Mouse (Mus musculus) megakaryocyte progenitor cell, adult 5-6 weeks (primary cell): Measurements from ENCODE around the gene Kcnk13. TPM values are rescaled to one million over a fixed set of nuclear protein-coding genes. Genes with fewer than 3 reads are reported as not detected.

Source experiments
- ATAC-seq: replicated peaks from 2 replicates; pipeline ENCODE4 v1.8.0; 2016; ENCODE audit warnings: mild to moderate bottlenecking, moderate TSS enrichment, inconsistent platforms; ENCODE audit not compliant: poor library complexity
- total RNA-seq, 2 experiments: library from RNA; stranded (forward) in 1 of 2; stranded (reverse) in 1 of 2; fragments of 157-497, 149-512 nt in 1 of 2; fragments of 200-1000 nt in 1 of 2; gene quantifications; 2 replicates each; pipeline versions ENCODE4 v1.2.3 to v1.2.4; 2015 to 2017

Kcnk13 gene
- total RNA-seq (2015) (0.37 and 0.49 TPM in 2 replicates), total RNA-seq (2017) (0.46 TPM in 1 of 2 replicates, not detected in the other)

DNA sequence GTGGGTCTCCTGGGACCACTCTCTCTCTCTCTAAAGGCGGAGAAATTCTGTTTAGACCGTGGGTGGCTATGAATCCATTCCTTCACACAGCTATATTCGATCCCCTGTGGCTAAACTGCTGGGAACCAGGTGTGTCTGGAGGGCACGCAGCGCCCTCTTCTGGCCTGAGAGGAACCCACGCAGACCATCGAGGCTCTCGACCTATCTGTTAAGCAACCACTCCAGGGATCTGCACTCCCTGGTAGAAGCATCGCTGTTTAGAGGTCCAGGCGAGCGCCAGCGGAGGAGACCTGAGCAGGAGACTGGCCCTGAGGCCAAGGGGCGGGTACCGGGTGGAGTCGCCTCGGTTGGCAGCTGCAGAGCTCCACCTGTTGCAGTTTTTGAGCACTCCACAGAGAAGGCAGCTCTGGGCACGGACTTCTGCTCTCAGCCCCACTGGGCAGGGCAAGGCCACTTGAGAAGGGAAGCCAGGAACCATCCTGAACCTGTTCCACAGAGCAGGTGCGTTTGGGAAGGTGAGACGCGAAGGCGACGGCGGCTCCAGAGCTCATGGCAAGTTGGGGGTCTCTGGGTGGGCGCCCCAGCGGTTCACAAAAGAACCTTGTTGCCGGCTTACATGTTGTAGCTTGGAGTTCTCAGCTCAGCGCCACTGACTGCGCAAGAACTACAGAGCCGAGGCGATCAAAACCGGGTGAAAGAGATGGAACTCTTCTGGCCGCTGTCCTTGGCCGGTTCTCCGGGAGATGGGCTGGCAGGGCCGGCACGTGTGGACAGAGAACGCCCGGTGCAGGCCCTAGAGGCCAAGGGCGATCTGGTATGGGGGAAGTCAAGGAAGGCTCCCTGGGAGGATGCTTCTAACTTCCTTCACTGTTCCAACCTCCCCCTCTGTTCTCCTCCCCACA lies at the start of gene Kcnk13:
TSS of gene Kcnk13 (plus strand) at position 199 of the 902 bp plus-strand sequence.
- ATAC-seq = peak; percentile 80

DNA sequence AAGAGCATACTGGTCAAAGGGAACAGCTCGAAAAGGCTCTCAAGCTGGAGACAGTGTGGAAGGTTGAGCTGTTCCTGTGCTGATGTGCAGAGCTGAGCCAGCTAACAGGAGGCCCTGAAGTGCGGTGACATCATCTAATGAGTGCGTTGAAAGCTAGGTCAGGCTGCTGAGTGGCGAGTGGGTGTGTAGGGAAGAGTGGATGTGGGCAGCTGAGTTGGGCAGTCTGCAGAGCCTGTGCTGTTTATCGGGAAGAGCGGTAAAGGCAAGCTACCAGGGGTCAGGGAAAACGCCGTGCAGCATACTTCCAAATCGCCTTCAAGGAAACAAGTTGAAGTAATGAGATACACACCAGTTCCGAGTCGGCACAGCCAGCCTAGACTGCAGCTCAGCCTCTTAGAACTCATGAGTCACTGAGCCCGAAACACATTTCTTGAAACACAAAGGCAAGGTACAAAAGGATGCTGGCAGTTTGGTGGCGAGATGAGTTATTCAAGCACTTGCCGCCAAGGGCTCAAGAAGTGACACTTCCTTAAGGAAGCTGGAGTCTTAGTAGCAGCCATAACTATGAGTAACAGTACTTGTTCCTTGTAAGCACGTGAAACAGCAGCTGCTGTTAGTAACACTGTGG lies 46.4 kb upstream of the Kcnk13 start:
- no peak for ATAC-seq

DNA sequence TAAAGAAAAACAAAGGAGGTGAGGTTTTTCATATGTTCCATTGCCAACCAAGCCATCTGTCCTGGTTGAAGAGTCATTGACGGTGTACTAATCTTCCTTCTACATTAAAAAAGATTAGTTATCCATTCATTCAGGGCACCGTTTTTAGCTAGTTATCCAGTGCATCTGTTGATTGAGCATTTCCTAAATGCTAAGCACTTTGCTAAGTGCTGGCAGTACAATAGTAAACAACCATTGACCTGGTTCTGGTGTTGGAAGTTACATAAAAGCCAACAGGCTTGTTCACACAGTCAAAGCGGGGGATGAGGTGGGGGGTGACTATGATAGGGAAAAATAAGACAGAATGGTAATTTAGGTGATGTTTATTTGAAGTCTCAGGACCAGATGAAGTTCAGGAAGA lies 44.7 kb upstream of the Kcnk13 start:
- no peak for ATAC-seq

DNA sequence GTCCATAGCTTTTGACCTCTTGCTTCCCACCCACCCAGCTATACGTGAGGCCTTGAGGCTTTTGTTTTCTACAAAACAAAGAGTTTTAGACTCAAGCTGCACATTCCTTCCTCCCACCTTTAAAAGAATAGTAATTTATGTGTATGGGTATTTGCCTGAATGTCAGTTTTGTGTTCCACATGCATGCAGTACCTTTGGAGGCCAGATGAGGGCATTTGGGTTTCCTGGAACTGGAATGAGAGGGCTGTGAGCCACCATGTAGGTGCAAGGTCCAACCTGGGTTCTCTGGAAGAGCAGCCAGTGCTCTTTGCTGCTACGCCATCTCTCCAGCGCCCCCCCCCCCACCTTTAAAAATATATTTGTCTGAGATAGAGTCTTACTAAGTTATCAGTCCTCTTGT lies 43.3 kb upstream of the Kcnk13 start:
- peak; percentile 68; the same call in 1 of the 2 replicates for ATAC-seq

DNA sequence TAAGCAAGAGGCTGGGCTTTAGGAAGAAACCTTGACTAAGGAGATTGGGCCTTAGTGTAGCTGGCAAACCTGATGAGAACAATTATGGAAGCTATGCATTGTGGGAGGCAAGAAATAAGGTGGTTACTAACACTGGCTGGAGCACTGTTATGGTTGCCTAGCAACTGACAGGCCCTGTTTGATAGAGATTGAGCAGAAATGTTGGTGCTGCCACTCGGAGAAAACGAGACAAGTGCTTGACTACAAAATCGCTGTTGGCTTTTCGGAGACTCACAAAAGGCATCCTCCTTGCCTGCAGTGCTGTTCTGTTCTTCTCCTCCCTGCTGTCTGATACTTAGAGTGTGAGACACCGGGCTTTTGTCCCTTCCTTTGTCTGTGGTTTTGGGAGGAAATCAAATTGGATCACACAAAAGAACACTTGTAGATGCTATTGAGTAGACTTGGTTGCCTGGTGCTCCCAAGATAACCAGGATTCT lies 41.1 kb upstream of the Kcnk13 start:
- ATAC-seq = no peak

DNA sequence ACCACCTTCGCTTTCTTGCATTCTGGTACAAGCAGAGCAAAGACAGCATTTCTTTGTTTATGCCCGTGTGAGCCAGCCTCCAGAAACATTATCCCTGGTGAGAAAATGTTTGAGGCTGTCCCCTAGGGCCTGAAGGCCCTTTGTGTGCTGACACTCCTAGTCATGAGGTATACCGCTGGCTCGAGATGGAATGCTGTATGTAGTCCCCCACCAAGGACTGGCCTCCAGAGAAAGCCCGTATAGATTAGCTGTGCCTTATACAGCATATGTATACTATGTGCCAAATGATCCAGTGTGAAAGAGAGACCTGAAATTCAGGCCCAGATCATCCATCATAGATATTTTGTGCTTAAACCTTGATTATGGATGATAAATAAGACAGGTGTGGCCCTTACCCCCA lies 40.6 kb upstream of the Kcnk13 start:
- no peak for ATAC-seq

DNA sequence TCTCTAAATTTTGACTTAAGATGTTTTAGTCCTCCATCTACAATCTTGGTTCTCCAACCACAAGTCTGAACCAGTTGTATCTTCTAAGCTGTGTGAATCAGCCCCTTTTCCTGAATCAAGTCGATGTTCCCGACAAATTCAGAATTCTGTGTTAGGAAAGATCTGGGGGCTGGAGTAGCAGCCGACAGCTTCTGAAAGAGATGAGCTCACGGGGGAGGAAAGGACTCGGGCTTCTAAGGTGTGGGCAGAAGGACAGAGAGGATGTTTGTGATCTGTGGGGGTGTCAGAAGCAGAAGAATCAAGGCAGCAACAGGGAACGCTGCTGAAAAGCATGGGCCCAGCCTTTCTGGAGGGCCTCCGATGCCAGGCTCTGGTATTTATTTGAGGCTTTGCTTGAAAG lies 36.0 kb upstream of the Kcnk13 start:
- ATAC-seq = no peak

DNA sequence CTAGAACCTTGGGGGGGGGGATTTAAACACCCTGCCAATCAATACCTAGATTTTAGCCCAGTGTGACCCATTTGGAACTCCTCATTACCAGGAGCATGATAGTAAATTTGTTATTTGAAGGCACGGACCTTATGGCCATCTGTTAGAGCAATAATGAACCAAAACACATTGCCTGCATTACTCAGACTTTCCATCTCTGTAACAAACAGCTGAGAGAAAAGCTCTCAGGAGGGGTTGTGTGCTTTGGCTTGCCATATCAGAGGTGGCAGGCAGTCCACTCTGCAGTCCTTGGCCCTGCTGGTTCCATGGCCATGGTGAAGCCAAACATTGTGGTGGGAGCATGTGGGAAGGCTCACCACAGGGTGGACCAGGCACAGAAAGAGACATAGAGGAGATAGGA lies 35.1 kb upstream of the Kcnk13 start:
- no peak for ATAC-seq

DNA sequence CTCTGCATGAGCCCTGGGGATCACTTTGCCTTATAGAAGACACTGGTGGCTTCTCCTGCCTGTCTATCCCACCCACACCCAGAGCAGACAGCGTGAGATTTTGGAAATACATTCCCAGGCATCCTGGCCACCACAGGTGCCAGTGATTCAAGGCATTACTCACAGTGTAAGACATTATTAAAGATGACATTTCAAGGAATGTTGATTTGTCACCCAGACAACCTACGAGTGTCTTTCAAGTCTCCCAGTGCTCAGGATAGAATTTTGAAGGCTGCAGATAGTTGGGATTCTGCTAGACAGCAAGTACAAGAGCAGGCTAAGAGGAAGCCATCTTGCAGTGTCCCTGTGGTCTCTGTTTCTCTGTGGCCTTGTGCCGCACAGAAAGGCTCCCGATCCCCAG lies 32.1 kb upstream of the Kcnk13 start:
- no peak for ATAC-seq

DNA sequence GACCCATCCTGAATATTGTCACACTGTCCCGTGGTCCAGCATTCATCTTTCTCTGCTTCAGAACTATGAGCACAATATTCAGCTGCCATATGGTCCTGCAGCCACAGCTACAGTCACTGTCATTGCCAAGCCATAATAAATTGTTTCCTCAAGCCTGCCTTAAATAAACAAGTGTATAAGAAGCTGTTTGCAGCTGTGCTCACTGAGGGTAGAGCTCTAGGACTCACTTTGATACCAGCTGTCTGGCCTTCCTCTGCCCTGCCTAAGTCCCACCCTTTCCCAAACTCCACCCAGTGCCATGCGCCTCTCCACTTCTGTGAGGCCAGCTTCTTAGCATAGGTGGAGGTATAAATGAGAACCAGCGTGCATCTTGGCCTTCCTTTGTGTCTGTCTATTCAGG lies 30.7 kb upstream of the Kcnk13 start:
- ATAC-seq = no peak

DNA sequence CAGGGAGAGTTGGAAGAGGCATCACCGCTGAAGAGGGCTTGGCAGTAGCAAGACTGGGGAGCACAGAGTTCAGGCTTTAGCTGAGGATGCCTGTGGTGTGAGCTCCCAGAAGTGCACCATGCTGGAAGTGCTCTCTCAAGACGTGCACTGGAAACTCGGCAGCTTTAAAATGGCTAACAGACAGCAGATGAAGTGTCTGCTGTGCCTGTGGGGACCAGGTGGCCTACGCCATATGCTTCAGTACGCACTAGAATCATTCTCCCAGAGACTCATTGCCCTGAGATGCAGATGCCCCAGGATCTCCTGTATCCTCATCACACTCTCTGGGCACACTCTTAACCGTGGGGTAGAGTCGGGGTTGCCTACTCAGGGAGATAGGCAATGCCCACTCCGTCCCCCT lies 28.9 kb upstream of the Kcnk13 start:
- no peak for ATAC-seq

DNA sequence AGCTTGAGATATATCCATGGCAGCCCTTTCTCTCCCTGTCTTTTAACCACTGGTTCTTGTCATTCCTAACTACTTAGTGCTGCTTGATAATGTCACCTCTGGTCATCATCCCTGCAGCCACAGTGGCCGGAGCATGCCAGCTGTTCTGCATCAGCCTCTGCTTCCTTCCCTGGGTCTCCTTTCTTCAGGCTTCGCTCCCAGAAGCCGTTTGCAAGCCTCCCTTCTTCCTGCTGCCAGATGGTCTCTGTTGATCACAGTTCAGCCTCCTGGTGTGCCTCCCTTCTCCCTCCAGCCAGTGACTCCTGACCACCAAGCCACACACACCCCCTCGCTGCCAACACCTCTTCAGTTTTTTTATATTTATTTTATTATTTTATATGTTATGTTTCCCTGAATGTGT lies 25.8 kb upstream of the Kcnk13 start:
- no peak for ATAC-seq

DNA sequence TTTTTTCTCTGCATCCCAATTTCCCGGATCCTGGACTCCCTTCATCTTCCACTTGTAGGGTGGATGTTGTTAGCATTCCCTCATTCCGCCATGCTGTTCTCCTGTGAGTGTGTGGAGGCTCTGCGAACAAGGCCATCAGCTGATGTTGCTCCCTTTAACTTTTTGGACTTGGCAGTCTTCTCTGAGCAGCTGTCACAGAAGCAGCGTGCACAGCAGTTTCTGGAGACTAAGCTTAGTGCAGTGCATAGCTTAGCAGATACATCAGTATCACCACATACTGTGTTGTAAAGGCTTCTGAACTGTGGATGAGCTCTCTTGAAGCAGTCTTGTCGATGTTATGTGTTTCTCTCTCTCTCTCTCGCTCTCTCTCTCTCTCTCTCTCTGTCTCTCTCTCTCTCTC lies 25.1 kb upstream of the Kcnk13 start:
- ATAC-seq = no peak

DNA sequence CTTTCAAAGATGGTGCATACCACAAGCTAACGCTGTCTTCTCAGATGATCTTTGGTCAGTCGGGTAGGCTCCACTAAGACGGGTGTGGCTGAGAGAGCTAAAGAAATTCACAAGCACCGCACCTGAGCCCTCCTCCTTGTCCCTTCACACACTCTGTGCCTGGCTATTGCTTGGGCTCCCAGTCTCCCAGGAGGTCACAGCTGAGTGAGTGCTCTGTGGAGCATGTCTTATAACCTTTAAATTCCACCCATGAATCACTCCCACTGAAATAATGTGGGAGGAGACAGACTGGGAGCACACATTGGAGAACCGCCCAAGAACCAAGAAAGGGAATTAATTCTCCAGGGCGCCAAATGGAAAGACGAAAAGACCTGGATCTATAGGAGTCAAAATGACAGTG lies 23.6 kb upstream of the Kcnk13 start:
- no peak for ATAC-seq

DNA sequence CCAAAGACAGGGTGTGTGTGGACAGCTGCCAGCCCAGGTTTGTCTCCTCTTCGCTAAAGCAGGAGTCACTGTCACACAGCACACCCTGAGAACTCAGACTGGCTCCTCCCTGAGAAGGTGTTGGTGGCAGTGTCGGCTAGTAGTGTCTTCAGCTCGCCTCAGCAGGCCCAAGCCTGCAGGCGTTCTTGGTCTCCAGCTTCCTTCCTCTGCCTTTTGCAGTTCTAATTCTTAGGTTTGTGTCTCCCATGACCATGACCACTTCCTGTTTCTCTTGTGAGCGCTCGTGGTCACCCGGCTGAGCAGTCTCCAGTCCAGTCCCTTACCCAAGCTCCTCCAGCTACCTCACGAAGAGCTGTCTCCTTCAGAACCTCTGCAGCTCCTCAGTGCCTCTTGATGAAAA lies 21.9 kb upstream of the Kcnk13 start:
- ATAC-seq = peak; percentile 90

DNA sequence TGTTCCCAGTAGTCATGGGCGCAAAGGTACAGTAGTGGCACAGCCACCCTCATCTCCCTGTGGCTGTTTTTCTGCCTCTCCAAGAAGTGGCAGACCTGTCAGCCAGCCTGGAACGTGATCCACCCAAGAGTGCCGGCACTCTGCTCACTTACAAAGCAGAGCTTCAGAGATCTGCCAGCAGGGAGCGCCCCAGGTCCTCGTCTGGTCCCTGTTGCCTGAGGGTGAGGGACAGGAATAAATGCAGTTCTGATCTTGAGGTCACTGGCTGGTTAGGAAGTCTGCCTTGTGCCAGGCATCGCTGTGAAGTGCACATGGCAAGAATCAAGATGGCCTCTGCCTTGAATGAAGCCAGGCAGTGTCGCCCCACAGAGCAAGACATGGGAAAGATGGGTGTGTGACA lies 11.4 kb upstream of the Kcnk13 start:
- peak; percentile 69 for ATAC-seq

DNA sequence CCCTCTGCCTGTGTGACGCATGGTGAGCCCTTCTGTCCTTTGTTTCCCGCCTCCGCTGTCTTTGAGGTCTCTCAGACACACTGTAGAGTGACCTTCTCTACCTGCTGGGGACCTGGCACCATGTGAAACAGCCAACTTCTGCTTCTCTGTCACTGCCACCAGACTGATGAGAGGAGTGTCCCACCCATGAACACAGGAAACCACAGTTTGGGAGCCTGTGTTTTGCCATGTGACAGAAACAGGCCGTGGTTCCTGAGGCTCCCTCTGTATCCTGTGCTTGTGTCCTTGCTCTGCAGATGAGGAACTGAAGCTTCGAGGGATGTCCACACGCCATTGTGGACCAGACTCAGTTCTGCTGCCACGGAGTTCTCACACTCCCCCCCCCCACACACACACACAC lies 7.9 kb upstream of the Kcnk13 start:
- peak; percentile 88 for ATAC-seq

DNA sequence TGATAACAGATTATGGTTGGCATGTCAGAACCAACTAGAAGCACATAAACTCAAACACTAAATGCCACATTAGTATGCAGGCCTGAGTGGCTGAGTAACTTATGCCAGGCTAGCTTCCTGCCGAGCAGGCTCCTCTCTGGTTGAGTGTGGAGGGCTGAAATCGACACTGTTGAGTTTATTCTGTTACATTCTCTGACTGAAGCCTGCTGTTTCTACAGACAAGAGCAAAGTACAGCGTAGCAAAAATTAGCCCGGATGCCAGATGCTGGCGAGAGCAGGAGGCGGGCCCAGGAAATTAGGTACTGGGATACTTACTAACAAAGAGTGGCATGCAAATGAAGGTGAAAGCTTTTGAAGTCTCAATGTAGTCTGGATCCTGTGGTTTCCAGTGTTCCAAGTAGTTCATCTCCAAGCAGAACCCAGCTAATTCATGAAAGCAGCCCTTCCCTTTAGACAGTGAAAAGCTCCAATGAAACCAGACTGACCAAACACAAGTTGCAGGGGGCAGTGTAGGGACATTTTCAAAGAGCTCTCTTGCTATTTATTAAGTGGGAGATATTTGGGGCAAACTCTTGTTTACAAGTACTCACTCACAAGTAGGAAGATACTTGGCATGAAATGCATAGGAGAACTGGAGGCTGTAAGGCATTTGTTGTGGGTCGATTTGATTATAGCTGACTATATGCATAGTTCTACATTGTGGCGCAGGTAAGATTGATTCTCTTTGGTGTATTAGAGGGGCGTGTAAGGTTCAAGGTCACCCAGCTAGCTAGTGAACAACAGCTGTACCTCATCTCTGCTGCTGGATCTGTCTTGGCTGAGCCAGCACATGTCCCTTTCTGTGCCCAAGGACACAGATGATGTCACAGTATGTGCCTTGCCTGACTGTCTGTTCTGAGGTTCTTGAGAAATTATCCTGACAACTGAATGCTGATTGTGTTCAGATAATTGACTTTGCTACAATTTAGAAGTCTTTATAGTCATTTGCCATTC lies 5.9 kb upstream of the Kcnk13 start:
- no peak for ATAC-seq

DNA sequence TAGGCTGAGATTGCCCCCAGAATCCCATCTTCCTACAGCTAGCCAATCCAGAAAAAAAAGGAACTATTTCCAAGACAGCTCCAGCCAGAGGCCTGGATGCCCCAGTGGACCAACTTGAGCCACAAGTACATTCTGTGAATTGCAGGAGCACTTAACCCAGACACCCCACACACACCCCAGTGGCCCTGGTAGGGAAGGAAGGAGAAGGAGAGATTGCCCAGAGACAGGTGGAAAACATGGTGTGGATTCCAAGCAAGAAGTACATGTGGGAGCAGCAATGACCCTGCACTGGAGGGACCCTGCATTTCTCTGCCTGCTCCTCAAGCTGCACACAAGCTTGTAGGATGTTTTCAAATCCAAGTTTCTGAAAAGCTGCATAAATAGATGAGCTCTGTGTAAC lies 5.0 kb upstream of the Kcnk13 start:
- no peak for ATAC-seq

DNA sequence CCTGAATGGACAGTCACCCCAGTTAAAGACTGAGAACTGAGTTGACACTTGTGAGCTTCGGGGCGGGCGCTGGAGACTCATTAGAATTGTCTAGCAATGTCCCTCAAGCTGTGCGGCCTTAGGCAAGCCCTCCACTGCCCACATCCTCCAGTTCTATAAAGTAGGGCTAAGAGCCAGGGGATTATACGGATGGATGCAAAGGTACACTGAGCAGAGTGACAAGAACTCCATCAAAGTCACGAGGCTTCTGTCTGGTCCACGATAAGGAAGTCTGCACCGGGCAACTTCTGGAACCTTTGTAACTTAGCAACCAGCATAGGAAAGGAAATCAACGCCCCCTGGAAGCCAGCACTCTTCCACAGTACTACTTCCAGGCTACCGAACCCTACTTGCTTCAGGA lies 4.4 kb upstream of the Kcnk13 start:
- ATAC-seq = no peak

DNA sequence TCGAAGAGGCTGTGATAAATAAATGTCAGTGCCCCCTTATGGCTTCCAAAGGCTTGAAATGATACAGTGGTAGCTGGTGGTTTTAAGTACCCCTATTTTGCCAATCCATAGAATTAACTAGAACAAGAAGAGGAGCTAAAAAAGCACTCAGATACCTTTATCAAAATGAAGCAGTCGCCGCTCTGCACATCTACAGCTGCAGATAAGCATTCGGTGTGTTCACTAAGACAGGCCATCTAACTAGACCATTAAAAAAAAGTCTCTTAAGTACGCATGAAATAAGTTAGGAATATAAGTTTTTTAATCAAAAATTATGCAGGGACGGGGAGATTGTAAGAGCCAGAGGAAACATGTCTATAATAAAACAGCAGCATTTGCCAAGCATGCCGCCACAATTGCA lies 3.6 kb upstream of the Kcnk13 start:
- ATAC-seq = no peak
